Mouse (Mus musculus) erythroblast, embryonic 14.5 days (primary cell): Measurements from ENCODE around the gene Uhrf1bp1l.

Experiments
- GATA1 ChIP-seq: IDR thresholded peaks from 2 replicates; pipeline ENCODE4 v1.6.1; 2012; ENCODE audit warnings: low read length, inconsistent platforms, mixed read lengths
- TAL1 ChIP-seq: IDR thresholded peaks from 3 replicates; pipeline ENCODE4 v1.6.1; 2012; ENCODE audit warnings: low read length, inconsistent platforms, mixed read lengths

- TF ChIP-seq TAL1 (no peak), GATA1 (no peak)
Measured at GRCm38 (mm10) chr10:89833166-89833565, 88.4 kb downstream of the Uhrf1bp1l start.
